Comparison of ENCODE assay signal across 7 mouse cellular contexts in the genomic region with DNA sequence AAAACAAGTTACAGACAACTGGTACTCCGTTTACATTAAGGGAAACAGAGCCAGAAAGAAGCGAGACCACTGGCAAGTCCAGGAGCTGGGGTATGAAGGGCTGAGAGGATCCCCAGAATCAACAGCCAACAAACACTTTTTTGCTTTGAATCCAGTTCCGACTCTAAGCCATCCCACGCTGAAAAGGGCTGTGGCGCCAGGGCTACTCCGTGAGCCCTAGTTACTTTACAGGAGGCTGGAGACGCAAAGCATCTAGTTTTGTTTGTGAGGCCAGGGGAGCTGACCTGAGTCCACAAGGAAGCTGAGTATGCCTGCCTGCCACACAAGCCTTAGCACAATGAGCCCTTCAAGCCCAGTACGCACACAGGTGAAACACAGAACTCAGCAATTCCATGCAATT. TPM values are rescaled to one million over a fixed set of nuclear protein-coding genes. Genes with fewer than 3 reads are reported as not detected.
A peak's percentile ranks its signal among the peaks of the same experiment; 100 is the strongest.
DNase-seq lines count a peak whose midpoint lies in the region; ATAC-seq and TF ChIP-seq lines count a peak whose summit lies in the region.

No protein-coding gene starts in this region.

- TF ChIP-seq CTCF in olfactory bulb, adult 2 months (IDR thresholded peaks at IDR 0.05; ENCODE audit: insufficient read depth, low read depth, low read length): no peak

- DNase-seq in lung, postnatal 4 days: no peak
- no peak for DNase-seq in forebrain, embryonic 14.5 days (ENCODE audit: low spot score)
- no peak for DNase-seq in cerebellum, adult 8-10 months
- DNase-seq in urinary bladder, postnatal 4 days (ENCODE audit: low spot score in 2 of 2): no peak

- H3K4me2 ChIP-seq in lung, embryonic 15.5 days: peak overlapping the region; percentile 71
- H3K4me2 ChIP-seq in forebrain, embryonic 14.5 days (ENCODE audit: low read length): peak overlapping the region; percentile 72
- peak overlapping the region; percentile 58 for H3K4me2 ChIP-seq in limb, embryonic 12.5 days

- no peaks in the 10 kb centered on the region for H3K9me3 ChIP-seq in lung, embryonic 15.5 days
- H3K9me3 ChIP-seq in forebrain, embryonic 14.5 days (replicated peaks; ENCODE audit: control insufficient read depth, low read length): no peaks in the 10 kb centered on the region
- H3K9me3 ChIP-seq in limb, embryonic 12.5 days: no peaks in the 10 kb centered on the region

- ATAC-seq in lung, embryonic 15.5 days (ENCODE audit: borderline replicate concordance, extremely low read depth, low FRiP score, low TSS enrichment): no peak
- ATAC-seq in forebrain, embryonic 14.5 days: no peak; the same call in 1 of the 2 replicates
- ATAC-seq in limb, embryonic 12.5 days (ENCODE audit: insufficient number of reproducible peaks, insufficient read depth, low FRiP score, low TSS enrichment, low read depth): no peak

- H3K27me3 ChIP-seq in lung, embryonic 15.5 days: peaks cover 8% of the 10 kb centered on the region; the same call in 1 of the 2 replicates
- no peaks in the 10 kb centered on the region for H3K27me3 ChIP-seq in forebrain, embryonic 14.5 days (replicated peaks; ENCODE audit: control insufficient read depth, insufficient read depth, low read length)
- no peaks in the 10 kb centered on the region for H3K27me3 ChIP-seq in limb, embryonic 12.5 days

- H3K36me3 ChIP-seq in lung, embryonic 15.5 days: no peaks in the 10 kb centered on the region
- peaks cover 5% of the 10 kb centered on the region; the same call in 1 of the 2 replicates for H3K36me3 ChIP-seq in forebrain, embryonic 14.5 days (ENCODE audit: control insufficient read depth, insufficient read depth, low read length)
- H3K36me3 ChIP-seq in limb, embryonic 12.5 days: peaks cover 7% of the 10 kb centered on the region; the same call in 1 of the 2 replicates

- no peak overlapping the region for H3K27ac ChIP-seq in lung, embryonic 15.5 days
- no peak overlapping the region; the same call in 1 of the 2 replicates for H3K27ac ChIP-seq in forebrain, embryonic 14.5 days (ENCODE audit: low read depth, low read length)
- H3K27ac ChIP-seq in limb, embryonic 12.5 days: peak overlapping the region; percentile 66; the same call in 1 of the 2 replicates
- H3K27ac ChIP-seq in olfactory bulb, adult 2 months (ENCODE audit: insufficient read depth, low read depth, low read length): no peak overlapping the region

- peak overlapping the region; percentile 37 for H3K9ac ChIP-seq in lung, embryonic 15.5 days
- peak overlapping the region; percentile 90 for H3K9ac ChIP-seq in forebrain, embryonic 14.5 days (ENCODE audit: low read length)
- H3K9ac ChIP-seq in limb, embryonic 12.5 days (replicated peaks): peak overlapping the region; percentile 84

- peak overlapping the region; percentile 50 for H3K4me3 ChIP-seq in lung, embryonic 15.5 days
- peak overlapping the region; percentile 87 for H3K4me3 ChIP-seq in forebrain, embryonic 14.5 days (ENCODE audit: low read depth, low read length)
- H3K4me3 ChIP-seq in limb, embryonic 12.5 days (replicated peaks): peak overlapping the region; percentile 84
- H3K4me3 ChIP-seq in olfactory bulb, adult 2 months (ENCODE audit: insufficient read depth, low read depth, low read length): peak overlapping the region; percentile 48

- TF ChIP-seq POLR2A in olfactory bulb, adult 2 months (IDR thresholded peaks at IDR 0.05; ENCODE audit: insufficient read depth, low read depth, low read length): no peak

- H3K4me1 ChIP-seq in lung, embryonic 15.5 days: peaks cover 17% of the 10 kb centered on the region
- H3K4me1 ChIP-seq in forebrain, embryonic 14.5 days (ENCODE audit: control insufficient read depth, insufficient read depth, low read length): peaks cover 19% of the 10 kb centered on the region
- peaks cover 25% of the 10 kb centered on the region for H3K4me1 ChIP-seq in limb, embryonic 12.5 days (replicated peaks)
- peaks cover 26% of the 10 kb centered on the region for H3K4me1 ChIP-seq in olfactory bulb, adult 2 months (ENCODE audit: control insufficient read depth, insufficient read depth, low read length)

- 17% methylated on average over 8 of the region's 8 CpGs for WGBS in lung, embryonic 15.5 days
- WGBS in forebrain, embryonic 14.5 days: 8% methylated on average over 8 of the region's 8 CpGs
- 12% methylated on average over 8 of the region's 8 CpGs for WGBS in limb, embryonic 12.5 days
- WGBS in olfactory bulb, adult 2 months: 40% methylated on average over 8 of the region's 8 CpGs

RNA-seq across cellular contexts. Expression of gene Lrcol1, which starts 42.8 kb away (rescaled TPM):
- polyA plus RNA-seq in lung, embryonic 15.5 days (2015; fragmentation: Nextera tagmentation; extraction: Ambion mirVana): 1.9 and 2.8 TPM in 2 replicates
- not detected in 2 replicates for polyA plus RNA-seq in forebrain, embryonic 14.5 days (2014; fragmentation: Nextera tagmentation; extraction: Ambion mirVana)
- not detected in 2 replicates for polyA plus RNA-seq in limb, embryonic 12.5 days (2016; fragmentation: Nextera tagmentation; extraction: Ambion mirVana)
- polyA plus RNA-seq in olfactory bulb, adult 2 months (2012; ENCODE audit: insufficient read depth, insufficient read length, low replicate concordance, missing spikeins): not detected in 2 replicates

RNA-seq across cellular contexts. Expression of gene P2rx2, which starts 44.3 kb away (rescaled TPM):
- polyA plus RNA-seq in lung, embryonic 15.5 days (2015; fragmentation: Nextera tagmentation; extraction: Ambion mirVana): 13.9 and 15.1 TPM in 2 replicates
- polyA plus RNA-seq in forebrain, embryonic 14.5 days (2014; fragmentation: Nextera tagmentation; extraction: Ambion mirVana): 5.9 and 6.4 TPM in 2 replicates
- 0.74 and 1.1 TPM in 2 replicates for polyA plus RNA-seq in limb, embryonic 12.5 days (2016; fragmentation: Nextera tagmentation; extraction: Ambion mirVana)
- not detected in 2 replicates for polyA plus RNA-seq in olfactory bulb, adult 2 months (2012; ENCODE audit: insufficient read depth, insufficient read length, low replicate concordance, missing spikeins)

Comparison
In these comparisons a context has a peak if more than half of its experiments do, and no peak if none do; other contexts are left out.
1. H3K9ac ChIP-seq: peak in every context shown above with its lines; median percentile 90 in forebrain, embryonic 14.5 days; 84 in limb, embryonic 12.5 days; 37 in lung, embryonic 15.5 days.